Mouse (Mus musculus) layer of hippocampus, postnatal 14 days (tissue): ENCODE data around the gene Dnmt3b. TPM values are rescaled to one million over a fixed set of nuclear protein-coding genes. Genes with fewer than 3 reads are reported as not detected.
"Not testable (repeated sequence)": the region's sequence is repeated elsewhere in the genome, so short reads cannot be mapped to it uniquely, and the experiment has no call there.

ENCODE experiments used
- DNase-seq, 2 experiments: peaks; one replicate each; pipeline ENCODE4 v3.0.0; 2021 to 2022; ENCODE audit warnings: low spot score in 2 of 2, mixed read lengths in 1 of 2
- total RNA-seq, 2 experiments: library from RNA; stranded (reverse); gene quantifications; 2 replicates each; pipeline ENCODE4 v1.2.3; 2021

Dnmt3b gene
- total RNA-seq, 2 experiments from 2014 or later, result 2.1 TPM

GRCm38 (mm10) chr2:153632871-153633226 is 16.4 kb upstream of the Dnmt3b start:
- no peak for DNase-seq

- DNase-seq, result no peak
These were observed 16.0 kb upstream of the Dnmt3b start for GRCm38 (mm10) chr2:153633259-153633658.

- DNase-seq, result no peak
These were observed 10.1 kb upstream of the Dnmt3b start for GRCm38 (mm10) chr2:153638977-153639680.

DNA sequence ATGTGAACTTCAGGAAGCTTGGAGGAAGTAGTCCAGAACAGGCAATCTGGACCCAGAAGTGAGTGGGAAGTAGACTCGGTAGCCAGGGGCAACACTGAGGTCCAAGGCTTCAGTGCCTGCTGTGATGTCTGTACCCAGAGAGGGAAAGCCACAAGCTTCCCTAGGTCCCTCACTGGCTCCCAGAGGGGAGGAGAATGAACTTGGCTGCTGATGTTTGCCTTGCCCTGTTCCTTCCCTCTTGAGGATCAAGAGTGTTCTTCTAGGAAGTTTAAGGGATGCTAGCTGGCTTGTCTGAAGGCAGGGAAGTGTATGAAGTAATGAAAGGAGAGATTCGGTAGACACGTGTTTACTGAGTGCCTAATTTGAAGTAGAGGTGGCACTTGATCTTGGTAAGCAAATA is 6.8 kb upstream of the Dnmt3b start:
- no peak for DNase-seq

GRCm38 (mm10) chr2:153642999-153643398 is 6.3 kb upstream of the Dnmt3b start:
- no peak for DNase-seq

DNA sequence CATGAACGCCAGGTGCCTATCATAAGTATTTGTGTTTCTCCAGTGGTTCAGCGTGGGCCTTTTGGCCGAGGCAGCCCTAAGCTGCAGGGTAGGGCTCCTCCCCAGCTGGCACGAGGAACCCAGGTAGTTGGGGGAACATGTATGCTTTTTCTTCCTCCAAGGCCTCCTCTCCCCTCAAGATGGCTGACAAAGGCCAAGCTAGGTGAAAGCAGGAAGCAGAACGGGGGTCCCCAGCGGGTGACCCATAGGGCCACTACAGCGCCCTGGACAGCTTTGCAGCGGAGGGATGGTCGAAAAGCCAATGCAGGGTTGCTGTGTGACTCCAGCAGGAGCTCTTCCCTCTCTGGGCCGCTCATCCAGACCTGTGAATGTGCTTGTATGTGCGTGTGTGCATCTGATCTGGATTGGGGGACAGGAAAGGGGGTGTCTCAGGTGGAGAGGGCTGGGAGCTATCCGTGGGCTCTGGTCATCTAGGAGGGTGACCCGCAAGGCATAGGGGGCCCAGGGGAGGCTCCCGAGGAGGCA is 415 bp upstream of the Dnmt3b start:
- DNase-seq, result no peak

DNA sequence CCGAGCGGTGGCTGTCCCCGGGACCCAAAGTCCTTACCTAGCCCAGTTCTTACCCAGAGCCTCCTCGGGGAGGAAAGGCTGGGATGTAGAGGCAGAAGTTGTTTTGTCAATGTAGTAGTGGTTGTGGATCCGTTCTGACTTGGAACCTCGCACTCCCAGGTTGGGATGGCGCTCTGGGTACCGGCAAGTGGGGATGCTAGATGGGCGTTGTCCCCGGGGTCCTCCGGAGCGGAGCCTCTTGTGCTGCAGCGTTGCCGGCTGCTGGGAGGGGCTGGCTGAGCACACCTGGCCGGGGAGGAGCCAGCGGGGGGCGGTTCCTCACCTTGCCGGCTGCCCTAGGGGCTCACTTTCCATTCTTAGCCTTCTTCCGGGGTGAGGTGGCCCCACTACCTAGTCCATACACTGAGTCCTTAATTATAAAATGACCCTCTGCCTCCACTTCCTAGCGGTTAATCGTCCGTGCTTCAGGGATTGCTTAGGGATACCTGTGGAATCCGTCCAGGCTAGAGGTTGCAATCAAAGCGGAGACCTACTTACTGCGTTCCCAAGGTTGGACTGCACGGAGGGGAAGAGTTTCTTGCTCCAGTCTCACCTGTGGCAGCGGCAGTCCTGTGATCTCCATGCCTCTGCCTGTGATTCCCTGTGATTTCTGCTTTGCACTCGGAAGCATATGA is 901 bp downstream of the Dnmt3b start:
- no peak for DNase-seq

- no peak for DNase-seq
These were observed 2.4 kb downstream of the Dnmt3b start for GRCm38 (mm10) chr2:153651681-153652080.

DNA sequence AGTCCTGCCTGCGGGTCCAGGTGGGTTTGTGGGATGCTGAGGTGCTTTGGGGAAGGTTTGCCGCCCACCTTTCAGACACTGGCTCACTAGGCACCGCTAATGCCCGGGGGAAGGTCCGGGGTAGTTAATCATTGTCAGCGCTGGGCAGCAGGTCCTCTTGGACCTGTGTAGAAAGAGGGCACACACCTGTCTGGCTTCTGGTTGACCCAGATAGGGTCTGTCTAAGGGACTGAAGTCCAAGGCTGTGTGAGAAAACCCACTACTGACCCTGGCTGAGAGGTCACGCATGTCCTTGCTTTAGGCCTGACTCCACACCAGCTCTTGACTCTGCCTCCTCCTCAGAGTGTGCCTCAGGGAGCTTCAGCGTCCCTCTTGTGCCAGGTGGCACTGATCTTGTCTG is 8.4 kb downstream of the Dnmt3b start:
- not testable (repeated sequence) for DNase-seq

- DNase-seq, result no peak
These were observed 11.4 kb downstream of the Dnmt3b start for GRCm38 (mm10) chr2:153660616-153661015.

DNA sequence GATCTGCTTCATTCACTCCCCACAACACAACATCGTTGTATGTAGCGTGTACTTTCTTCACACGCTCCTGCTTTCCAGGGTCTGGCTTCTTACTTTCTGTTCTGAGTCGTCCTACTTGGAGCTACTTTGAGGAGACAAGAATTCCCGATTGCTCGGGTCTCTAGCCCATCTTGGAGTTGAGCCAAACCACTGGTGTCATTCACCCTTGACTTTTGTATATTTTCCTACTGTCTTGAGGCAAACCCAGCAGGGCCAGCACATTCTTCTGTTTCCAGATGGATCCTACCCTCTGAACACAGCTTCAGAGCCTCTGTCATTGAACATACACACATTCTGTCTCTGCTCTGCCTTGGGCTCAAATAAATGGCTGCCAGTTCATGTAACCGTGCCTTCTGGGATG is 16.2 kb downstream of the Dnmt3b start:
- DNase-seq, result no peak

DNA sequence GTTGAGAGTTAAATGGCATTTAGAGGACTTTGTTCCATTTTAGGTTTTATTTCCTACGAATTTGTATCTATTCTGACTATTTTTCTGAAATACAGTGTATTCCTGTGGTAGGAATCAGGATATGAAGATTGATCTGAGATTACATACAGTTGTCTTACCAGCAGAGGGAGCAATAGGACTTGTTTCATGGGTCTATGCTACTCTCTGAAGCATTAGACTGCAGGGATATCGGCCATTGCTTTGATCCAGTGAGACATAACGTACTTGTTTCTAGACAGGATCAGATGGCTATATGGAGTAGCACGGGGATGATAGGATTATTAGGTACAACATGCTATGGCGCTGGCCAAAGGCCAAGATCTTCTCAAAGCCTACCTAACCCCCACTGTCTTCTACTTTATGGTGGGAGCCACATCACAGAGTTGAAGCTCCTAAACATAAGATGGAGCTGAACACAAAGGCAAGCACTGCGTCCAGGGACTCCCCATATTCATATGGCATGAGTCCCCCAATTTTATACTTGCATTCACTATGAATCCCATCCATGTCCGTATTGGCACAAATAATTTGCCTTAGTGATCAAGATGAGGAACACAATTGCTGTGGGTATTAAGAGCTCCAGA is 19.6 kb downstream of the Dnmt3b start:
- peak; percentile 40 to 82 for DNase-seq

GRCm38 (mm10) chr2:153670111-153670510 is 20.9 kb downstream of the Dnmt3b start:
- peak in 1 of 2 experiments; percentile 15 for DNase-seq

- DNase-seq, result no peak
These were observed 23.4 kb downstream of the Dnmt3b start for GRCm38 (mm10) chr2:153672619-153673018.

- DNase-seq, result not testable (repeated sequence)
These were observed 26.1 kb downstream of the Dnmt3b start for GRCm38 (mm10) chr2:153675364-153675763.

GRCm38 (mm10) chr2:153676944-153677343 is 27.7 kb downstream of the Dnmt3b start:
- no peak for DNase-seq

DNA sequence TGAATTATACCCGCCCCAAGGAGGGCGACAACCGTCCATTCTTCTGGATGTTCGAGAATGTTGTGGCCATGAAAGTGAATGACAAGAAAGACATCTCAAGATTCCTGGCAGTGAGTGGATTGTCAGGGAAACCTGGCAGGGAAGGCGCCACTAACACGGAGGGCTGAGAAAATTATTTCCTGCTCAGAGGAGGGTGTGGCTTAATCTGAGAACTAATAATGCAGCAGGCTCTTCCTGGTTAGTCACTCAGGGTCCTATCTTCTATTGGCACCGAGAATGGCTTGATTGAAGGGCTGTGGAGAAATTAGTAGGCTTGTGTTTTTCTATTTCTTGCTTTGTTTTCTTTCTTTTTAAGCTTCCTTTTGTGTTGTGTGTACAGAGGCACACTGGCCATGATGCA is 28.3 kb downstream of the Dnmt3b start:
- no peak for DNase-seq

DNA sequence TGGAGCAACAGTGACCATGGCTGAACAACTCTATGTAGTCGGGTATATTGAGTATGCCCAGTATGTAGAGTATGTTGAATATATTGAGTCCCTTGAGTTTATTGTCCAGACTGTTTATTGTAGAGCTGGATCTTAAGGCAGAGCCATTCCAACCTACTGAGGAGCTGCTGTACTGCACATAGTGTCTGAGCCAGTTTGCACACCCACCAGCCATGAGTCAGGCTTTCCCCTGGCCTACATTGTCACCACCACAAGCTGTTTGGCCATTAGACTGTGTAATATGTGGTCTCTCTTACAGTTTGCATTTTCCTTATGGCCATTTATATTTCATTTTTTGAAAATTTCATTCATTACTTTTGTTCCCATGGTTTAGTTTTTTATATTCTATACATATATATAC is 30.7 kb downstream of the Dnmt3b start:
- DNase-seq, result no peak

- not testable (repeated sequence) for DNase-seq
These were observed 44.2 kb downstream of the Dnmt3b start for GRCm38 (mm10) chr2:153693413-153693812.

DNA sequence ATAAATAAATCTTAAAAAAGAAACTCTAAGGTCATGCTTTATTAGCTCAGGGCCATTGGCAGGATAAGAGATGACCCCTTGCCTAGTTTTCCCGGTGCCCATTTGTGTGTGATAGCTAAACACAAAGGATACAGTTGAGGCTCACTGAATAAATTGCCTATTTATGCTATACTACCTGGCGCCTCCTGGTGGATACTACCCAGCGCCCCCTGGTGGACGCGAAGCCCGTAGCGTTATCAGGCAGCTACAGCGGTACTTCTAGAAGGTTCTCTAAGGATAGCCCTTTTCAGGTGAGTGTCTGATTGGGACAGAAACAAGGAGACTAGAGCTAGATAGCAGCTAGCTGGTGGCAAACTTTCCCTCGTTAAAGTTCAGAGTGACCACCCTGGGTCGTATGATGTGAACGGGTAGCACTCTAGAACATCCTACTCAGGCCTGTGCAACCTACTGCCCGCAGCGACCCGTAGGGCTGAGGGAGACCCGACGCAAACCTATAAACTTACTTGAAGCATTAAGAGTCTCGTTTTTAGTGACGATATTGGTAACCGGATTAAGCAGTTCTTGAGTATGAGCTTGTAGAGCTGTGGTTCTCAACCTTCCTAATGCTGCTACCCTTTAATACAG is 45.3 kb downstream of the Dnmt3b start:
- no peak for DNase-seq

- no peak for DNase-seq
These were observed 47.1 kb downstream of the Dnmt3b start, which contains the start of gene Dnmt3c for GRCm38 (mm10) chr2:153696352-153696751. TSS of gene Dnmt3c (plus strand) at chr2:153696652.

DNA sequence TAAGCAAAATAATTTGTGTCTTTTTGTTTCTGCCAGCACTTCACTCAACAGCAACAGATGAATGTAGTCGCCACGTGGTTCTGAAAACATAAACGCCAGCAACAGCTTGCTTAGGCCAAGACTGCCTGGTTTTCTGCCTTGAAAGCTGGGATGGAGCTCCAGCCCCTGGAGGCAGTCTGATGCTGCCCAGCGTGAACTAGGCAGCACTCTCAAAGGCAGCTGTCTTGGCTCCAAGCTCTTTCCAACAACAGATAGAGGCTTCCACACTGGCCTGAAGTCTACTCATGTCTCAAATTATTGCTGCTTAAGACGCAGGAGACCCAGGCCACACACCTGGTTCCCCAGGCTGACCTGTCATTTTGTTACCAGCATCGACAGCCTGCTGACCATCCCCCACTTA is 54.1 kb downstream of the Dnmt3b start:
- peak in 1 of 2 experiments; percentile 13 for DNase-seq
